ENCODE assay signal across 14 mouse cellular contexts in genomic region chr19:4419711-4420110, GRCm38 (mm10).
"Had no signal": no experiment of that assay in that cellular context is flagged by ENCODE, and none has a peak within 500 bp of the region (broad histone marks: within the 10 kb centered on the region; RNA-seq: fewer than 3 reads in every experiment).

No protein-coding gene starts in this region.

- H3K4me3 ChIP-seq: layer of hippocampus, adult 2 months; limb, embryonic 13.5 days; liver, embryonic 13.5 days; lung, embryonic 15.5 days; neural tube, embryonic 13.5 days; stomach, embryonic 15.5 days had no signal

- H3K4me1 ChIP-seq: limb, embryonic 13.5 days; lung, embryonic 15.5 days; neural tube, embryonic 13.5 days; stomach, embryonic 15.5 days had no signal

- H3K27me3 ChIP-seq: limb, embryonic 13.5 days; liver, embryonic 13.5 days; lung, embryonic 15.5 days; neural tube, embryonic 13.5 days; stomach, embryonic 15.5 days had no signal

- DNase-seq: kidney, adult 18-20 months; kidney, postnatal 10 days; kidney, postnatal 4 days; liver, embryonic 13.5 days; liver, postnatal 0 days; midbrain, embryonic 14.5 days; retina, postnatal 1 day; right cerebral cortex, postnatal 4 days; thymus, postnatal 4 days had no signal

- H3K9ac ChIP-seq: limb, embryonic 13.5 days; liver, embryonic 13.5 days; liver, postnatal 0 days; lung, embryonic 15.5 days; neural tube, embryonic 13.5 days; stomach, embryonic 15.5 days had no signal

- H3K27ac ChIP-seq: layer of hippocampus, adult 2 months; limb, embryonic 13.5 days; liver, embryonic 13.5 days; lung, embryonic 15.5 days; neural tube, embryonic 13.5 days had no signal

- H3K4me2 ChIP-seq: limb, embryonic 13.5 days; liver, embryonic 13.5 days; lung, embryonic 15.5 days; neural tube, embryonic 13.5 days; stomach, embryonic 15.5 days had no signal

- H3K36me3 ChIP-seq: liver, embryonic 13.5 days; neural tube, embryonic 13.5 days; stomach, embryonic 15.5 days had no signal

- H3K9me3 ChIP-seq: liver, embryonic 13.5 days; lung, embryonic 15.5 days; neural tube, embryonic 13.5 days; stomach, embryonic 15.5 days had no signal
